Mouse (Mus musculus) myocyte (in vitro differentiated cells): ENCODE measurements around the gene Atxn3. TPM values are rescaled to one million over a fixed set of nuclear protein-coding genes. Genes with fewer than 3 reads are reported as not detected.

ENCODE experiments used
- H3K27me3 ChIP-seq: one replicate; pipeline ENCODE4 v1.6.1; 2011; ENCODE audit not compliant: control insufficient read depth, insufficient read depth, insufficient read length
- H3K36me3 ChIP-seq: one replicate; pipeline ENCODE4 v1.6.1; 2011; ENCODE audit not compliant: control insufficient read depth, insufficient read depth
- H3K4me2 ChIP-seq: one replicate; pipeline ENCODE4 v1.6.1; 2011; ENCODE audit warnings: low read depth, control low read depth
- H3K4me3 ChIP-seq: one replicate; pipeline ENCODE4 v1.5.1; 2011; ENCODE audit warnings: mild to moderate bottlenecking, control low read depth, moderate library complexity
- H3K79me2 ChIP-seq: one replicate; pipeline ENCODE4 v1.6.1; 2011; ENCODE audit not compliant: control insufficient read depth, insufficient read depth
- H3ac ChIP-seq: one replicate; pipeline ENCODE4 v1.6.1; 2011; ENCODE audit not compliant: control insufficient read depth, insufficient read length
- CEBPB ChIP-seq: IDR thresholded peaks from 2 replicates; pipeline ENCODE4 v1.6.1; 2011; ENCODE audit warnings: mild to moderate bottlenecking, moderate library complexity; ENCODE audit not compliant: poor library complexity, insufficient read depth, severe bottlenecking
- E2F4 ChIP-seq: IDR thresholded peaks from one replicate; pipeline ENCODE4 v1.6.1; 2011; ENCODE audit warnings: mild to moderate bottlenecking, control low read depth, moderate library complexity; ENCODE audit not compliant: insufficient read depth
- MAX ChIP-seq: IDR thresholded peaks from one replicate; pipeline ENCODE4 v1.6.1; 2011; ENCODE audit warnings: low read depth, mild to moderate bottlenecking, control low read depth
- MYOD1 ChIP-seq, 3 experiments: IDR thresholded peaks; one replicate each; pipeline ENCODE4 v1.6.1; 2011; ENCODE audit warnings: control low read depth in 2 of 3, low read depth in 2 of 3, mild to moderate bottlenecking in 2 of 3, moderate library complexity in 1 of 3; ENCODE audit not compliant: insufficient read length in 2 of 3, control insufficient read depth in 1 of 3
- MYOG ChIP-seq, 3 experiments: IDR thresholded peaks; one replicate each; pipeline ENCODE4 v1.6.1; 2011; ENCODE audit warnings: control low read depth in 2 of 3, low read depth in 2 of 3, mild to moderate bottlenecking in 2 of 3; ENCODE audit not compliant: insufficient read length in 2 of 3, control insufficient read depth in 1 of 3, insufficient read depth in 1 of 3
- POLR2A ChIP-seq: IDR thresholded peaks from one replicate; pipeline ENCODE4 v1.6.1; 2011; ENCODE audit warnings: low read depth, mild to moderate bottlenecking, control low read depth, moderate library complexity; ENCODE audit not compliant: insufficient read length
- POLR2AphosphoS2 ChIP-seq: IDR thresholded peaks from one replicate; pipeline ENCODE4 v1.6.1; 2011; ENCODE audit warnings: low read depth, control low read depth; ENCODE audit not compliant: insufficient read length
- REST ChIP-seq: IDR thresholded peaks from one replicate; pipeline ENCODE4 v1.6.1; 2011; ENCODE audit warnings: mild to moderate bottlenecking, control low read depth, moderate library complexity; ENCODE audit not compliant: insufficient read depth, insufficient read length
- SRF ChIP-seq: IDR thresholded peaks from one replicate; pipeline ENCODE4 v1.6.1; 2011; ENCODE audit warnings: low read depth; ENCODE audit not compliant: control insufficient read depth, insufficient read length
- TCF12 ChIP-seq: IDR thresholded peaks from one replicate; pipeline ENCODE4 v1.6.1; 2011; ENCODE audit warnings: mild to moderate bottlenecking, control low read depth; ENCODE audit not compliant: poor library complexity, insufficient read depth, severe bottlenecking
- TCF3 ChIP-seq: IDR thresholded peaks from one replicate; pipeline ENCODE4 v1.6.1; 2011; ENCODE audit warnings: low read depth, control low read depth; ENCODE audit not compliant: insufficient read length
- USF1 ChIP-seq: IDR thresholded peaks from one replicate; pipeline ENCODE4 v1.6.1; 2011; ENCODE audit warnings: low read depth, mild to moderate bottlenecking, control low read depth, moderate library complexity
- polyA plus RNA-seq: library from polyadenylated mRNA; unstranded; fragments of >200 nt; fragmentation: generic; extraction: Trizol; gene quantifications from one replicate; pipeline ENCODE4 v1.2.1, GENCODE M21; 2012; ENCODE audit warnings: missing spikeins

Gene Atxn3
- polyA plus RNA-seq: 2.8 TPM

DNA sequence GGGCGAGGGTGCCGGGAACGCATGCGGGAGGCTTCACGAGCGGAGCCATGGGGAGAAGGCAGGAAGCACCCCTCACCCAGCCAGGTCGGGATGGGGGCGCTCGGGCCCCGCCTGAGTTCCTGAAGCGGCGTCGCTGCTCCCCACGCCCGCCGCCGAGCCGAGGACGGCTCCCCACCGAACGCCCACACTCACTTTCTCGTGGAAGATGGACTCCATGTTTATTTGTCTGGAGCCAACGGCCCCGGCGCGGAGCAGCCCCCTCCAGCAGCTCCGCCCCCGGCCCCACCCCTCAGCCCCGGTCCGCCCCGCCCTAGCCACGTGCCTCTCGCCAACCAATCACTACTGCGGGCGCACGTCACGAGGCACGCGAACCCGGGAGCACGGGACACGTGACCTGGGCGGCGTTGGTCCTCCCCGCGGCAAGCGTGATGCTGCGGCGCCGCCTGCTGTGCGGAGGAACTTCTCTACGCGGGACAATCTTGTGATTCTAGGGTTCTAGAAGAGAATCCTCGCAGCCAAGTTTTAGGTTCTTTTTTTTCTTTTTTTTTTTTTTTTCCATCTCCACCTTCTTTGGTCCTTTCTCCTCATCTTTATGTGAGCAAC lies at the start of gene Atxn3:
Atxn3 (minus strand) TSS at position 305 of the 603 bp plus-strand sequence.
- Histone ChIP-seq H3K79me2 (peaks cover 28% of the 10 kb centered on the region), H3K4me2 (peak within 1 kb of the TSS; percentile 79), H3K4me3 (peak within 1 kb of the TSS; percentile 75), H3K27me3 (no peaks in the 10 kb centered on the region), H3K36me3 (no peaks in the 10 kb centered on the region), H3ac (peak within 1 kb of the TSS; percentile 43)
- TF ChIP-seq TCF3 (no peak), POLR2AphosphoS2 (peak; percentile 62), E2F4 (no peak), MAX (no peak), REST (no peak), USF1 (peak; percentile 98), MYOG (IDR thresholded peaks at IDR 0.05; ENCODE audit: control insufficient read depth in 1 of 3, insufficient read depth in 1 of 3, insufficient read length in 2 of 3, low read depth in 2 of 3) (peak in 1 of 3 experiments; percentile 23), CEBPB (no peak), MYOD1 (IDR thresholded peaks at IDR 0.05; ENCODE audit: control insufficient read depth in 1 of 3, insufficient read length in 2 of 3, low read depth in 2 of 3) (peak in 1 of 3 experiments; percentile 24), POLR2A (peak; percentile 69), SRF (peak; percentile 62), TCF12 (no peak)

- Histone ChIP-seq H3K27me3 (no peaks in the 10 kb centered on the region), H3K4me3 (no peak overlapping the region), H3K4me2 (no peak overlapping the region), H3ac (no peak overlapping the region), H3K79me2 (no peaks in the 10 kb centered on the region), H3K36me3 (peaks cover 67% of the 10 kb centered on the region)
- TF ChIP-seq USF1 (no peak), TCF12 (no peak), TCF3 (no peak), E2F4 (no peak), MYOD1 (IDR thresholded peaks at IDR 0.05; ENCODE audit: control insufficient read depth in 1 of 3, insufficient read length in 2 of 3, low read depth in 2 of 3) (no peak), MAX (no peak)
Observed at GRCm38 (mm10) chr12:102000785-102001184, 42.7 kb upstream of the Atxn3 start.

GRCm38 (mm10) chr12:101998929-101999328 lies 40.9 kb upstream of the Atxn3 start:
- no peak for TF ChIP-seq E2F4
- Histone ChIP-seq H3K79me2 (no peaks in the 10 kb centered on the region), H3K36me3 (peaks cover 64% of the 10 kb centered on the region)

GRCm38 (mm10) chr12:101994576-101995467 lies 36.8 kb upstream of the Atxn3 start:
- Histone ChIP-seq H3K4me3 (no peak overlapping the region), H3K36me3 (peaks cover 63% of the 10 kb centered on the region), H3K4me2 (no peak overlapping the region), H3K79me2 (no peaks in the 10 kb centered on the region), H3ac (no peak overlapping the region), H3K27me3 (no peaks in the 10 kb centered on the region)
- no peak for TF ChIP-seq SRF
- TF ChIP-seq TCF12: no peak
- TF ChIP-seq REST: no peak
- TF ChIP-seq E2F4: no peak
- TF ChIP-seq MAX: no peak

More at GRCm38 (mm10) chr12:101998929-101999328, 40.9 kb upstream of the Atxn3 start:
- Histone ChIP-seq H3K27me3 (no peaks in the 10 kb centered on the region), H3ac (no peak overlapping the region), H3K4me3 (no peak overlapping the region), H3K4me2 (no peak overlapping the region)

GRCm38 (mm10) chr12:101987659-101988058 lies 29.6 kb upstream of the Atxn3 start:
- Histone ChIP-seq H3K27me3 (no peaks in the 10 kb centered on the region), H3K4me2 (no peak overlapping the region), H3K4me3 (no peak overlapping the region), H3ac (no peak overlapping the region), H3K79me2 (no peaks in the 10 kb centered on the region), H3K36me3 (peaks cover 79% of the 10 kb centered on the region)
- TF ChIP-seq POLR2AphosphoS2 (no peak), MAX (no peak), E2F4 (no peak), POLR2A (no peak)
